Mouse (Mus musculus): ENCODE data around the gene BC052040. TPM values are rescaled to one million over a fixed set of nuclear protein-coding genes. Genes with fewer than 3 reads are reported as not detected.

The BC052040 gene
- total RNA-seq, 2 experiments from 2014 or later, result 2.1 to 2.2 TPM

GRCm38 (mm10) chr2:115693841-115694240 lies 112.3 kb downstream of the BC052040 start:
- DNase-seq, result no peak
- intact Hi-C loops (cut with DNase I), result no loop called here

- DNase-seq, result no peak
- intact Hi-C loops (cut with DNase I), result no loop called here
These were observed 112.9 kb downstream of the BC052040 start for GRCm38 (mm10) chr2:115694386-115694785.

GRCm38 (mm10) chr2:115699032-115699431 lies 117.5 kb downstream of the BC052040 start:
- intact Hi-C loops (cut with DNase I), result no loop called here
- no peak for DNase-seq

GRCm38 (mm10) chr2:115702610-115703009 lies 121.1 kb downstream of the BC052040 start:
- intact Hi-C loops (cut with DNase I), result no loop called here

GRCm38 (mm10) chr2:115717535-115717934 lies 136.0 kb downstream of the BC052040 start:
- intact Hi-C loops (cut with DNase I), result no loop called here
- DNase-seq, result no peak

More at GRCm38 (mm10) chr2:115702610-115703009, 121.1 kb downstream of the BC052040 start:
- no peak for DNase-seq

- DNase-seq, result no peak
- intact Hi-C loops (cut with DNase I), result no loop called here
These were observed 136.5 kb downstream of the BC052040 start for GRCm38 (mm10) chr2:115717980-115718379.

GRCm38 (mm10) chr2:115723452-115723851 lies 141.9 kb downstream of the BC052040 start:
- no peak for DNase-seq
- intact Hi-C loops (cut with DNase I), result no loop called here

- intact Hi-C loops (cut with DNase I), result no loop called here
- no peak for DNase-seq
These were observed 142.7 kb downstream of the BC052040 start for GRCm38 (mm10) chr2:115724216-115724615.

GRCm38 (mm10) chr2:115724726-115725125 lies 143.2 kb downstream of the BC052040 start:
- intact Hi-C loops (cut with DNase I), result no loop called here

GRCm38 (mm10) chr2:115725503-115725902 lies 144.0 kb downstream of the BC052040 start:
- DNase-seq, result no peak
- intact Hi-C loops (cut with DNase I), result no loop called here

More at GRCm38 (mm10) chr2:115724726-115725125, 143.2 kb downstream of the BC052040 start:
- DNase-seq, result no peak

GRCm38 (mm10) chr2:115725926-115726325 lies 144.4 kb downstream of the BC052040 start:
- intact Hi-C loops (cut with DNase I), result no loop called here
- DNase-seq, result no peak

GRCm38 (mm10) chr2:115726806-115727205 lies 145.3 kb downstream of the BC052040 start:
- intact Hi-C loops (cut with DNase I), result no loop called here

GRCm38 (mm10) chr2:115728627-115729026 lies 147.1 kb downstream of the BC052040 start:
- intact Hi-C loops (cut with DNase I), result no loop called here
- DNase-seq, result no peak

More at GRCm38 (mm10) chr2:115726806-115727205, 145.3 kb downstream of the BC052040 start:
- DNase-seq, result no peak

- no peak for DNase-seq
- intact Hi-C loops (cut with DNase I), result no loop called here
These were observed 149.0 kb downstream of the BC052040 start for GRCm38 (mm10) chr2:115730502-115730901.

- DNase-seq, result no peak
These were observed 149.7 kb downstream of the BC052040 start for GRCm38 (mm10) chr2:115731171-115731570.

GRCm38 (mm10) chr2:115732572-115732971 lies 151.1 kb downstream of the BC052040 start:
- intact Hi-C loops (cut with DNase I), result no loop called here
- DNase-seq, result no peak

More at GRCm38 (mm10) chr2:115731171-115731570, 149.7 kb downstream of the BC052040 start:
- intact Hi-C loops (cut with DNase I), result no loop called here

GRCm38 (mm10) chr2:115733017-115733692 lies 151.6 kb downstream of the BC052040 start:
- no peak for DNase-seq
- intact Hi-C loops (cut with DNase I), result no loop called here

GRCm38 (mm10) chr2:115734850-115735249 lies 153.3 kb downstream of the BC052040 start:
- no peak for DNase-seq
- intact Hi-C loops (cut with DNase I), result no loop called here

- no peak for DNase-seq
- intact Hi-C loops (cut with DNase I), result no loop called here
These were observed 154.9 kb downstream of the BC052040 start for GRCm38 (mm10) chr2:115736416-115736815.

GRCm38 (mm10) chr2:115737966-115738365 lies 156.4 kb downstream of the BC052040 start:
- DNase-seq, result no peak
- intact Hi-C loops (cut with DNase I), result no loop called here

- DNase-seq, result no peak
- intact Hi-C loops (cut with DNase I), result no loop called here
These were observed 160.5 kb downstream of the BC052040 start for GRCm38 (mm10) chr2:115742061-115742460.

GRCm38 (mm10) chr2:115747639-115748038 lies 166.1 kb downstream of the BC052040 start:
- no peak for DNase-seq
- intact Hi-C loops (cut with DNase I), result no loop called here

All from heart, postnatal 36 days (tissue).